Mouse (Mus musculus) lung, adult 2 months (tissue): ENCODE results near the gene Ogfod3.

Experiments
- CTCF ChIP-seq: fragments of 200-500 bp; IDR thresholded peaks from 2 replicates; pipeline ENCODE4 v1.5.1; 2011; ENCODE audit warnings: mild to moderate bottlenecking, low read length, control low read depth; ENCODE audit not compliant: insufficient read depth
- POLR2A ChIP-seq: fragments of 200-500 bp; IDR thresholded peaks from 2 replicates; pipeline ENCODE4 v1.6.1; 2011; ENCODE audit warnings: low read depth, mild to moderate bottlenecking, control low read depth, low read length, borderline replicate concordance; ENCODE audit errors: extremely low read depth

DNA sequence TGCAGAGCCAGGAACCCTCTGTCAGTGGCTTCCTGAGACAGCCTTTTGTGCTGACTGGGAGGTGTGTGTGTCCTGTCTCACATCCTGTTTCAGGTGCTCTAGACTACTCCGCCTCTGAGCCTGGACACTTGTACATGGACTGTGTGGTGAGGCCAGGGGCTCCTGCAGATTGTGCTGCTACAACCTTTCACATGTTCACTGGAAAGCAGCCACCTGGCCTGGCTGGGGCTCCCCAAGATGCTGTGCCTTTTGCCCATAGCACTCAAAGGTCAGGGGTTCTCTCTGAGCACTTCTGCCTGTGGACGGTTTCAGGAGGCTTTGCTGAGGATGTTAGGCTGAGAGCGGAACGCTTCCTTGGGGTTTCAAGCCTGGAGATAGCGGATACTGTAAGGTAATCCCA lies 16.3 kb upstream of the Ogfod3 start:
- no peak for TF ChIP-seq POLR2A
- TF ChIP-seq CTCF: no peak
